Mouse (Mus musculus) CD4-positive, CD25-positive, alpha-beta regulatory T cell, adult 2 months (primary cell): ENCODE data around the gene Tspo2.
A peak's percentile ranks its signal among the peaks of the same experiment; 100 is the strongest.

Experiments used
- DNase-seq: peaks from one replicate; pipeline ENCODE4 v3.0.0-alpha.2; 2012; ENCODE audit warnings: low read depth, low spot score

Tspo2 gene

GRCm38 (mm10) chr17:48450666-48451352, 513 bp downstream of the Tspo2 start:
- no peak for DNase-seq

DNA sequence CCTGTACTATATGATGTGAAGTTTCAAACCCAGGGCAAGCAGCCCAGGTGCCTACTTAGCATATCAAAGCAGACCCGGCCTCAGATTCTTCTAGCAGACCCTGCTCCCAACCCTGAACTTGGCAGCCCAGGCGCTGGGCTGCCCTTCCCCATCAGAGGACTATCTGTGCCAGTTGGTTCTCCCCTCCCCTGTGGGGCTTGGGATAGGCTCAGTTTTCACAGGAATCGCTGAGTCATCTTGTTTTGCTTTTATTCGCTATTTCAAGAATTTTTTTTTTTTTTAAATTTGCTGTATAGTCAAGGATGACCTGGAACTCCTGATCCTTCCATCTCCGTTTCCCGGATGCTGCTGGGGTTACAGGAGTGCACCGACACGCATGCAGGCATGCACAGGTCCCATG, 3.6 kb downstream of the Tspo2 start:
- no peak for DNase-seq

GRCm38 (mm10) chr17:48443542-48444145, 7.7 kb downstream of the Tspo2 start:
- DNase-seq = no peak

GRCm38 (mm10) chr17:48442745-48443457, 8.4 kb downstream of the Tspo2 start:
- DNase-seq = no peak

DNA sequence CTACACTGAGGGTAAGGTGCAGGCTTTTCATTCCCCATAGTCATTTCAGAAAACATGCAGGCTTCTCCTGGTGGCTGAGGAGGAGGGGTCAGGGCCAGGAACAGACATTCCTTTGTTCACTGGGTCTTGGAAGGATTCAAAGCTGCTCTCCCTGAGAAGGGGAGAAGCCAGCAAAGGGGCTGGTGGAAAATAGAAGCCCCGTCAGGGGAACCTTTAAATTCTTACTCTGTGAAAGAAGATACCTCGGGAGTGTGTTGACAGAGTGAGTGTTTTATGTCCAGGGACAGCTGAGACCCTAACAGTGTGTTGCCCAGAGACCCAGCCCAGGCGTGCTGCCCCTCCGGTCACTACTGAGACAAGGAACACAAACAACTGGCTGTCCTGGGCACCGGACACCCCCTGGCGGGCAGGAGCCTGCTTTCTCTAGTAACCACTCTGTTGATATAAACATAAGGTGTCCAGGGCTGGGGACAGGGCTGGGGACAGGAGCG, 13.9 kb downstream of the Tspo2 start:
- no peak for DNase-seq

- DNase-seq = no peak
Observed at GRCm38 (mm10) chr17:48436487-48436886, 14.8 kb downstream of the Tspo2 start.

DNA sequence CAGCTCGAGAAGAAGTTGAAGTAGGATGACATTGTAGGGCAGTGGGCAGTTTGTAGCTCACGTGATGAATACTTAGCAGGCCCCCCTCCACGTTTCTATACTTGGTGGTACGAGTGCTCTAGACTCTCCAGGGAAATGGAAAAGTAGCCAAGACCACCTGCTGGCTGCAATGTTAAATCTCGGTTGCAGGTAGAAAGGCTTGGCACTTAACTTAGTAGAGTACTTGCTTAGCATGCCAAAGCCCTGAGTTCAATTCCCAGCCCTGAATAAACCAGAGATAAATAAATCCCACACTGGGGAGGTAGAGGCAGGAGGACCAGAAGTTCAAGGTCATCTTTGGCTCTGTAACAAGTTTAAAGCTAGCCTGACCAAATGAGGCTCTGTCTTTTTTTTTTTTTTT, 16.8 kb downstream of the Tspo2 start:
- no peak for DNase-seq

- DNase-seq = peak; percentile 33
Observed at GRCm38 (mm10) chr17:48433689-48434330, 17.5 kb downstream of the Tspo2 start.

GRCm38 (mm10) chr17:48433006-48433655, 18.2 kb downstream of the Tspo2 start:
- no peak for DNase-seq

DNA sequence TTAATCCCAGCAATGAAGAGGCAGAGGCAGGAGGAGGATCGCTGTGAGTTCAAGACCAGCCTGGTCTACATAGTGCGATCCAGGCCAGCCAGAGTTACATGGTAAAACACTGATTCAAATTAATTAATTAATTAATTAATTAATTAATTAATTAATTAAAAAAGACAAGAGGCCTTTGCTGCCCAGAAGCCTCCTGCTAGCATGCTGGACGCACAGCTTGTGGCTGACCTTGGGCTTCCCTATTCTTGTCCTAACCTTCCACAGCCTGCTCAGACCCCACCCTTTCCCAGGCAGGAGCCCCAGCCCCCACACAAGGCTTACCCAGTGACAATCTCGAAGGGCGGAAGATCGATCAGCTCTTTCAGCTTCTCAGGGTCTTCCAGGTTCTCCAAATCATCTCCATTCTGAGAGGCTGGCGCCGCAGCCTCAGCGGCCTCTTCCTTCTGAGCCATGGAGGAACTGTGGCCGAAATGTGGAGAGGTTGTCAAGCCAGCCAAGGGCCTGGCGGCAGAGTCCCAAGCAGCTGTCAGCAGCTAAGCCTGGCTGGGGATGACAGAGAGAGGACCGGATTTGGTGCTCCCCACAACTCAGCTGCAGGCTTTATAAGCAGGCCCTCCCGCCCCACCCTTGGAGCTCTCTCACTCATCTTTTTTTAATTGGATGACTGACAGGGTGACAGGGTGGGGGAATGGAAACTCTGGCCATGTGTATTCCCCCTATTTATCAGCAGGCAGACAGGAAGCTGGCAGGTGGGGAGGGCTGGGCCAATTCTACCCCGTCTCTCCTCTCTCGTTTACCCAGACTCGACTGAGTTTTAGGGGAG, 19.0 kb downstream of the Tspo2 start, which contains the start of gene Apobec2:
TSS of gene Apobec2 (minus strand) at position 773 of the 823 bp plus-strand sequence.
- peak; percentile 50 for DNase-seq

- no peak for DNase-seq
Observed at GRCm38 (mm10) chr17:48431054-48431453, 20.3 kb downstream of the Tspo2 start.

GRCm38 (mm10) chr17:48430394-48430793, 20.9 kb downstream of the Tspo2 start:
- no peak for DNase-seq

- DNase-seq = peak; percentile 60
Observed at GRCm38 (mm10) chr17:48427852-48428530, 23.3 kb downstream of the Tspo2 start.

- peak; percentile 76 for DNase-seq
Observed at GRCm38 (mm10) chr17:48426991-48427750, 24.2 kb downstream of the Tspo2 start.

DNA sequence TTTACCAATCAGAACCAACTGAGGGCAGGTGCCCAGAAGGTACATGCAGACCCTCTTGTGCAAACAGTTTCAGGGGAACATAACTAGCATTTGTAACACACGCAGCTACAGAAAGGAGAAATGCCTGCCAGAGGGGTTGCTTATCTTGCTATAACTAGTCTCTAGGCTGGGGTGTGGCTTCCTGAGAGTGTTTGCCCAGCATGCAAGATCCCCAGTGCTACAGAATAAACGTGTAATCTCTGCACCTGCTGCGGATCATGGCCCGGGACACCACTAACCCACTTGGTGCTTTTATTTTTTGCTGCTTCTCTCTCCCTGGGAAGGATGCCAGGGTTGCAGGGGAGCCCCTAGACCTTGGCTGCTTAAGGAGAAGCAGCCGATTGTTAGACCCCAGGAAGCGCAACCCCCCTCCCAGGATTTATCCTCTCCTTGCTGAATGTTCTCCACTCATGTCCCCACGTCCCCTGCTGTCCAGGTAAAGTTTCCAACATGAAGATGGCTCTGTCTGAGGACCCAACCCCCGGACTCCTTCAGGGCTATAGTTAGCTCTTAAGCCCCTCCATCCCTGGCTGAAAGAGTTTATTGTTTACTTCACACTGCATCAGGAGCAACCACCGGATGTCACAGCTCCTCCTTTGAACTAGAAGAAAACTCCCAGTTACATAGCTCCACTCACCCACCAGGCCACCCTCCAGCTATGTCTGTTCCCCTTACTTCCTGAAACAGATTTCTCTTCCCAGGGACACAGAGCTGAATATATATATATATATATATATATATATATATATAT, 25.3 kb downstream of the Tspo2 start:
- peak; percentile 55 for DNase-seq

GRCm38 (mm10) chr17:48424237-48424636, 27.1 kb downstream of the Tspo2 start:
- DNase-seq = no peak

DNA sequence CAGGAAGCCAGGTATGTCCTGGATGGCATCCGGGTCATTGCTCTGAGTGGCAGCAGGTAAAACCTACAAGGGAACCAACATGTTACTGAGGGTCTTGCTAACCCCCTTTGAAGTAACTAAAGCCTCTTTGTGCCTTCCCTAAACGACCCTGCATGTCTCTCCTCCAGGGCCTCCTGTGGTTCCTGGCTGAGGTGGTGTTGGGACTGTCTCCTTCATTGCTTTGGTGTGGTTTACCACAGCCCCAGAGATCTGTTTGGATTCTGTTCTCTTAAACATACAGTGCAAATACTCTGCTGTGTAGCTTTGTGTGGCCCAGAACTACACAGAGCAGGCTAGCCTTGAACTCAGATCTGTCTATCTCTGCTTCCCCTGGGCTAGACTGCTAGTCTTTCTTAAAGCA, 31.8 kb downstream of the Tspo2 start:
- no peak for DNase-seq

- DNase-seq = no peak
Observed at GRCm38 (mm10) chr17:48418781-48419180, 32.5 kb downstream of the Tspo2 start.
